In the genomic region with DNA sequence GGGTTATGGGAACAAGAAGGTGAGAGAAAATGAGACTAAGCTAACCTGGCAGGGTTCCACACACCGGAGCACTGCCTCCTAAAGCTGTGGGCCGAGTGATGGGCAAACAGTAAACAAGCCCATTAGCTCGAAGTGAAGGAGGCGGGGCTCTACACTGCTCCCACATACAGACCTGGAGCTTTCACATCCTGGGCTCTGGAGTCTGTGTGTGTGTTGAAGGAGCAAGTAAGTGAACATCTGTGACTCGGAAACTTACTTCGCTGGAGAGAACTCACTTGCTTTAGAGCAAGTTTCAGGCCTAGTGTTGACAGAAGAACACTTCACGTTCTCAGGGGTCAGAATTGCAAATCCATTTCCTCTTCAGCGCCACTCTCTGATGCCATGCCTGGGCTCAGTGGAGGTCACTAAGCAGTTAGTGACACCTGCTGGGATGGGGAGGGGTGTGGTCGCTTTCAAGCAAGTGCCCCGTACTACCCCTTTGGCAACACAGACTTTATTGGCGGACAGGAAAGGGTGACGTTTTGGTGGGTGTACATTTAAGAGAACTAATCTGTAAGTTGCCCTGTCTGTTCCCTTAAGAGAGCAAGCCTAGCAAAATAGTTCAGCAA, we compare ENCODE assay signal across 22 mouse cellular contexts. TPM values are rescaled to one million over a fixed set of nuclear protein-coding genes. Genes with fewer than 3 reads are reported as not detected.
DNase-seq lines count a peak whose midpoint lies in the region; ATAC-seq and TF ChIP-seq lines count a peak whose summit lies in the region.
"Had no signal": no experiment of that assay in that cellular context is flagged by ENCODE, and none has a peak within 500 bp of the region (broad histone marks: within the 10 kb centered on the region; RNA-seq: fewer than 3 reads in every experiment).

No protein-coding gene starts in this region.

- peaks cover 34% of the 10 kb centered on the region for H3K36me3 ChIP-seq in liver, adult 2 months (ENCODE audit: control insufficient read depth, insufficient read depth, low read length)
- peaks cover 96% of the 10 kb centered on the region for H3K36me3 ChIP-seq in liver, embryonic 12.5 days
- H3K36me3 ChIP-seq in limb, embryonic 12.5 days = peaks cover 89% of the 10 kb centered on the region
- H3K36me3 ChIP-seq in macrophage (ENCODE audit: inconsistent target) = no peaks in the 10 kb centered on the region
- peaks cover 36% of the 10 kb centered on the region for H3K36me3 ChIP-seq in intestine, embryonic 15.5 days

- no peak for TF ChIP-seq POLR2A in liver, adult 2 months (IDR thresholded peaks at IDR 0.05; ENCODE audit: extremely low read depth, insufficient read depth, low read length)

- no peaks in the 10 kb centered on the region for H3K9me3 ChIP-seq in liver, embryonic 12.5 days (replicated peaks)
- H3K9me3 ChIP-seq in limb, embryonic 12.5 days = no peaks in the 10 kb centered on the region
- no peaks in the 10 kb centered on the region for H3K9me3 ChIP-seq in intestine, embryonic 15.5 days
- H3K9me3 ChIP-seq: embryonic facial prominence, embryonic 10.5 days; G1E; limb, embryonic 15.5 days; midbrain, embryonic 12.5 days; neural tube, embryonic 12.5 days had no signal

- H3K27ac ChIP-seq in liver, adult 2 months (replicated peaks; ENCODE audit: insufficient read depth, low read depth, low read length) = peak overlapping the region; percentile 52
- no peak overlapping the region for H3K27ac ChIP-seq in liver, embryonic 12.5 days
- H3K27ac ChIP-seq in limb, embryonic 12.5 days = no peak overlapping the region
- H3K27ac ChIP-seq in macrophage = peak overlapping the region; percentile 90
- H3K27ac ChIP-seq in intestine, embryonic 15.5 days = no peak overlapping the region
- H3K27ac ChIP-seq: embryonic facial prominence, embryonic 10.5 days; limb, embryonic 15.5 days; midbrain, embryonic 12.5 days; neural tube, embryonic 12.5 days had no signal

- peaks cover 13% of the 10 kb centered on the region for H3K4me1 ChIP-seq in liver, adult 2 months (ENCODE audit: control insufficient read depth, insufficient read depth, low read length)
- H3K4me1 ChIP-seq in liver, embryonic 12.5 days = peaks cover 10% of the 10 kb centered on the region; the same call in 1 of the 2 replicates
- no peaks in the 10 kb centered on the region; the same call in 1 of the 2 replicates for H3K4me1 ChIP-seq in limb, embryonic 12.5 days (replicated peaks)
- H3K4me1 ChIP-seq in intestine, embryonic 15.5 days (replicated peaks) = no peaks in the 10 kb centered on the region
- H3K4me1 ChIP-seq: midbrain, embryonic 12.5 days; neural tube, embryonic 12.5 days had no signal

- H3K9ac ChIP-seq in liver, adult 2 months (ENCODE audit: low read depth, low read length) = no peak overlapping the region
- no peak overlapping the region for H3K9ac ChIP-seq in liver, embryonic 12.5 days
- H3K9ac ChIP-seq in limb, embryonic 12.5 days (replicated peaks) = 0 out of 2 replicates have a peak overlapping the region, but pooled peaks have one; percentile 23
- no peak overlapping the region for H3K9ac ChIP-seq in intestine, embryonic 15.5 days
- H3K9ac ChIP-seq: limb, embryonic 15.5 days; midbrain, embryonic 12.5 days; neural tube, embryonic 12.5 days had no signal

- DNase-seq in liver, adult 2 months (ENCODE audit: extremely low read depth, low read depth, low spot score) = no peak
- DNase-seq in B cell, adult 2 months = peak; percentile 40 to 43
- no peak for DNase-seq in urinary bladder, postnatal 4 days (ENCODE audit: low spot score in 2 of 2)
- DNase-seq in thymus, postnatal 10 days (ENCODE audit: low spot score in 2 of 2) = no peak
- DNase-seq: adrenal gland, postnatal 25 days; cerebellum, adult 8-10 months; heart, postnatal 4 days; layer of hippocampus, postnatal 36 days; right cerebral cortex, adult 18-20 months; thymus, postnatal 14 days had no signal

- no peak for TF ChIP-seq CTCF in liver, adult 2 months (IDR thresholded peaks at IDR 0.05; ENCODE audit: low read depth, low read length)

- no peaks in the 10 kb centered on the region for H3K79me2 ChIP-seq in liver, adult 2 months (ENCODE audit: control insufficient read depth, insufficient read depth, low read length)
- no peaks in the 10 kb centered on the region for H3K79me2 ChIP-seq in macrophage (ENCODE audit: inconsistent target)

- ATAC-seq in liver, embryonic 12.5 days = no peak
- no peak for ATAC-seq in limb, embryonic 12.5 days (ENCODE audit: insufficient number of reproducible peaks, insufficient read depth, low FRiP score, low TSS enrichment, low read depth)
- no peak for ATAC-seq in intestine, embryonic 15.5 days
- ATAC-seq: CD4-positive, CD25-positive, alpha-beta regulatory T cell, adult 4 months; hindbrain, embryonic 16.5 days; intestine, postnatal 0 days had no signal

- no peaks in the 10 kb centered on the region for H3K27me3 ChIP-seq in liver, adult 2 months (ENCODE audit: control insufficient read depth, insufficient read depth, low read length)
- no peaks in the 10 kb centered on the region for H3K27me3 ChIP-seq in liver, embryonic 12.5 days (replicated peaks)
- no peaks in the 10 kb centered on the region for H3K27me3 ChIP-seq in limb, embryonic 12.5 days
- no peaks in the 10 kb centered on the region for H3K27me3 ChIP-seq in intestine, embryonic 15.5 days (replicated peaks)
- H3K27me3 ChIP-seq: limb, embryonic 15.5 days; midbrain, embryonic 12.5 days; neural tube, embryonic 12.5 days had no signal

- no peak overlapping the region for H3K4me2 ChIP-seq in liver, embryonic 12.5 days
- no peak overlapping the region for H3K4me2 ChIP-seq in limb, embryonic 12.5 days
- no peak overlapping the region for H3K4me2 ChIP-seq in intestine, embryonic 15.5 days (replicated peaks)
- H3K4me2 ChIP-seq: limb, embryonic 15.5 days; midbrain, embryonic 12.5 days; neural tube, embryonic 12.5 days had no signal

- no peak overlapping the region for H3K4me3 ChIP-seq in liver, adult 2 months (ENCODE audit: insufficient read depth, low read depth, low read length)
- no peak overlapping the region for H3K4me3 ChIP-seq in liver, embryonic 12.5 days
- H3K4me3 ChIP-seq in limb, embryonic 12.5 days (replicated peaks) = no peak overlapping the region
- H3K4me3 ChIP-seq in macrophage (ENCODE audit: inconsistent target) = no peak overlapping the region
- H3K4me3 ChIP-seq in intestine, embryonic 15.5 days (replicated peaks) = no peak overlapping the region
- H3K4me3 ChIP-seq: embryonic facial prominence, embryonic 10.5 days; limb, embryonic 15.5 days; midbrain, embryonic 12.5 days; neural tube, embryonic 12.5 days had no signal

- WGBS in liver, adult 2 months = 83% methylated on average over 12 of the region's 12 CpGs
- 81% methylated on average over 12 of the region's 12 CpGs for WGBS in liver, embryonic 12.5 days (ENCODE audit: insufficient replicate concordance)
- WGBS in limb, embryonic 12.5 days = 72% methylated on average over 12 of the region's 12 CpGs
- 89% methylated on average over 12 of the region's 12 CpGs for WGBS in macrophage (ENCODE audit: missing documents)
- WGBS in intestine, embryonic 15.5 days = 83% methylated on average over 12 of the region's 12 CpGs

RNA-seq across cellular contexts. Expression of a gene that starts 22.1 kb away (rescaled TPM):
- total RNA-seq in liver, adult 2 months (2014; rRNA removed) = 9.3 and 15.2 TPM in 2 replicates
- 6.4 and 8.6 TPM in 2 replicates for polyA plus RNA-seq in liver, adult 2 months (2012; rRNA removed)
- polyA plus RNA-seq in liver, embryonic 12.5 days (2016; fragmentation: Nextera tagmentation; extraction: Ambion mirVana) = 30.9 and 33.0 TPM in 2 replicates
- 41.6 TPM in 2 replicates for polyA plus RNA-seq in limb, embryonic 12.5 days (2016; fragmentation: Nextera tagmentation; extraction: Ambion mirVana)
- 10 to 100 TPM in 24 of 26 experiments, 1 to 10 TPM in 2; 9.3 to 50.1 (median 26.3) TPM for total RNA-seq in macrophage (2018; cell fraction: chromatin; rRNA removed)
- total RNA-seq in macrophage (2018; cell fraction: cytosol; rRNA removed) = 10 to 100 TPM in 11 of 26 experiments, 1 to 10 TPM in 15; 5.5 to 15.6 (median 9.3) TPM
- total RNA-seq in macrophage (2018; cell fraction: nucleus; rRNA removed) = 10 to 100 TPM in 20 of 26 experiments, 1 to 10 TPM in 6; 5.1 to 50.8 (median 13.2) TPM
- 6.1 to 26.9 TPM (median 16.6 TPM) in 3 replicates for polyA plus RNA-seq in macrophage (2018)
- 30.2 and 30.8 TPM in 2 replicates for polyA plus RNA-seq in intestine, embryonic 15.5 days (2015; fragmentation: Nextera tagmentation; extraction: Ambion mirVana)

RNA-seq across cellular contexts. Expression of a gene that starts 22.4 kb away (rescaled TPM):
- 48.4 and 58.9 TPM in 2 replicates for total RNA-seq in liver, adult 2 months (2014; rRNA removed)
- 8.1 and 9.1 TPM in 2 replicates for polyA plus RNA-seq in liver, adult 2 months (2012; rRNA removed)
- 100 and 102 TPM in 2 replicates for polyA plus RNA-seq in liver, embryonic 12.5 days (2016; fragmentation: Nextera tagmentation; extraction: Ambion mirVana)
- polyA plus RNA-seq in limb, embryonic 12.5 days (2016; fragmentation: Nextera tagmentation; extraction: Ambion mirVana) = 126 and 131 TPM in 2 replicates
- 100 to 1,000 TPM in 7 of 26 experiments, 10 to 100 TPM in 19; 17.0 to 123 (median 77.9) TPM for total RNA-seq in macrophage (2018; cell fraction: chromatin; rRNA removed)
- 10 to 100 TPM; 10.5 to 19.9 (median 14.5) TPM for total RNA-seq in macrophage (2018; cell fraction: cytosol; rRNA removed)
- total RNA-seq in macrophage (2018; cell fraction: nucleus; rRNA removed) = 100 to 1,000 TPM in 2 of 26 experiments, 10 to 100 TPM in 24; 11.6 to 119 (median 36.1) TPM
- 13.1 to 37.8 TPM (median 34.7 TPM) in 3 replicates for polyA plus RNA-seq in macrophage (2018)
- polyA plus RNA-seq in intestine, embryonic 15.5 days (2015; fragmentation: Nextera tagmentation; extraction: Ambion mirVana) = 104 TPM in 2 replicates

Comparison
In these comparisons a context has a peak if more than half of its experiments do, and no peak if none do; other contexts are left out.
1. H3K27ac ChIP-seq: peak in liver, adult 2 months (single experiment) and macrophage (single experiment); none in liver, embryonic 12.5 days (single experiment), limb, embryonic 12.5 days (single experiment) and intestine, embryonic 15.5 days (single experiment).
2. DNase-seq: peak in B cell, adult 2 months (2 of 2); none in liver, adult 2 months (single experiment), urinary bladder, postnatal 4 days (0 of 2) and thymus, postnatal 10 days (0 of 2).